Mouse (Mus musculus): Measurements from ENCODE around the gene Mkln1. TPM values are rescaled to one million over a fixed set of nuclear protein-coding genes. Genes with fewer than 3 reads are reported as not detected.

The Mkln1 gene
- total and polyA plus RNA-seq, 2 experiments from 2014 or later = 113 to 217 TPM

DNA sequence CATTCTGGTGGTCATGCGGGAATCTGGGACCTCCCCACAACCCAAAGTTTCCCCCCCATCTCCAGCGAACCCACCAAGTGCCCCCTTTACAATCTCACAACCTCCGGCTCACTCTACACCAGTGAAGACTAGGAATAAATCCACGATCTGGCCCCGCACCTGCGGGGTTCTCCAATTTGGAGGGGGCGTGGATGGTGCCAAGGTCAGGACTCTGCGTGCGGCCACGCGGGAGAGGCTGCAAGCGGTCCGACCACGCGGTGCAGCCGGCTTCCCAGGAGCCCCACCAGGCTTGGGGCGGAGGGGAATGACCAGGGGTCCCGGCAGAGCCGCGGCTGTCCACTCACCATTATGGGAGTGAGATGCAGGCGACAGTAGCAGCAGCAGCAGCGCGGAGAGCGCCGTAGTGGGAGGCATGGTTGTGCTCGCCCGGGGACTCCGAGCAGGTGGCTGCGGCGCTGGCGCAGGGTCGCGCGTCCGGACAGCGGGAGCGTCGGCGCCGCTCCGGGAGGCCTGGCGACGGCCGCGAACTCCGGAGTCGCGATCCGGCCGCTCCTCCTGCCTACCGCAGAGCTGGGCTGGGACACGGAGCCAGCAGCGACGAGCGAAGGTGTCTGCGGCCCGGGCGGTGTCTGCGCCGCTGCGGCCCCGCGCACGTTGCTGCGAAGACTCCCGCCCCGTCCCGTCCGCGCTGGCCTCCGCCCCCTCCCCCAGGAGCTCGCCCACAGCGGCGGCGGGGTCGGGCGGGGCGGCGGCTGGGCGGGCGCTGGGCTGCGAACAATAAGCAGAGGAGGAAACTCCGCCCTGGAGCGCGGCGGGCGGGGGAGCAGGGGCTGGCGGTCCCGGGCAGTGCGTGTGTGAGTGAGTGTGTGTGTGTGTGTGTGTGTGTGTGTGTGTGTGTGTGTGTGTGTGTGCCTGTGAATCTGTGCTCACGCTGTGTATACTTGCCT lies 165.0 kb downstream of the Mkln1 start, which contains the start of gene Podxl:
Gene Podxl (minus strand): TSS at position 747 of the 947 bp plus-strand sequence.
- Histone ChIP-seq H3K9me3 (replicated peaks; ENCODE audit: control insufficient read depth, low read length) (no peaks in the 10 kb centered on the region), H3K4me3 (ENCODE audit: low read depth, low read length) (peak within 1 kb of the TSS; percentile 63), H3K27me3 (ENCODE audit: control insufficient read depth, insufficient read depth, low read length) (peaks cover 8% of the 10 kb centered on the region), H3K4me2 (ENCODE audit: low read depth, low read length) (peak within 1 kb of the TSS; percentile 94), H3K36me3 (replicated peaks; ENCODE audit: control insufficient read depth, insufficient read depth, low read length) (no peaks in the 10 kb centered on the region), H3K27ac (ENCODE audit: low read depth) (peak within 1 kb of the TSS; percentile 66), H3K9ac (replicated peaks; ENCODE audit: low read depth, low read length) (peak within 1 kb of the TSS; percentile 67), H3K4me1 (ENCODE audit: control insufficient read depth, insufficient read depth) (no peaks in the 10 kb centered on the region; the same call in 1 of the 2 replicates)
- ATAC-seq (ENCODE audit: insufficient read depth, low read depth) (peak; percentile 84), DNase-seq (ENCODE audit: low spot score) (peak; percentile 61)
- WGBS = under 1% methylated on average over 71 of the region's 91 CpGs
- 0 out of 2 replicates have a peak, but pooled peaks have one; percentile 50 for TF ChIP-seq EP300 (IDR thresholded peaks at IDR 0.05; ENCODE audit: low read depth)
- TF ChIP-seq CTCF (IDR thresholded peaks at IDR 0.05; ENCODE audit: low read depth) = no peak

- peaks cover 8% of the 10 kb centered on the region for H3K27me3 ChIP-seq (ENCODE audit: control insufficient read depth, insufficient read depth, low read length)
- ATAC-seq (ENCODE audit: insufficient read depth, low read depth) = no peak
- H3K9ac ChIP-seq (replicated peaks; ENCODE audit: low read depth, low read length) = peak overlapping the region; percentile 67; the same call in 1 of the 2 replicates
- H3K4me1 ChIP-seq (ENCODE audit: control insufficient read depth, insufficient read depth) = no peaks in the 10 kb centered on the region; the same call in 1 of the 2 replicates
- H3K36me3 ChIP-seq (replicated peaks; ENCODE audit: control insufficient read depth, insufficient read depth, low read length) = no peaks in the 10 kb centered on the region
- 1% methylated on average over 18 of the region's 18 CpGs for WGBS
- TF ChIP-seq EP300 (IDR thresholded peaks at IDR 0.05; ENCODE audit: low read depth) (no peak), CTCF (IDR thresholded peaks at IDR 0.05; ENCODE audit: low read depth) (no peak)
- no peak for DNase-seq (ENCODE audit: low spot score)
- peak overlapping the region; percentile 63 for H3K4me3 ChIP-seq (ENCODE audit: low read depth, low read length)
- H3K4me2 ChIP-seq (ENCODE audit: low read depth, low read length) = peak overlapping the region; percentile 94
- H3K9me3 ChIP-seq (replicated peaks; ENCODE audit: control insufficient read depth, low read length) = no peaks in the 10 kb centered on the region
- peak overlapping the region; percentile 41; the same call in 1 of the 2 replicates for H3K27ac ChIP-seq (ENCODE audit: low read depth)
Observed at GRCm38 (mm10) chr6:31564182-31564531, 165.6 kb downstream of the Mkln1 start.

- H3K4me1 ChIP-seq (ENCODE audit: control insufficient read depth, insufficient read depth) = no peaks in the 10 kb centered on the region; the same call in 1 of the 2 replicates
- H3K4me3 ChIP-seq (ENCODE audit: low read depth, low read length) = peak overlapping the region; percentile 63; the same call in 1 of the 2 replicates
- H3K27ac ChIP-seq (ENCODE audit: low read depth) = no peak overlapping the region
- peaks cover 8% of the 10 kb centered on the region for H3K27me3 ChIP-seq (ENCODE audit: control insufficient read depth, insufficient read depth, low read length)
- TF ChIP-seq CTCF (IDR thresholded peaks at IDR 0.05; ENCODE audit: low read depth) = no peak
- no peak for TF ChIP-seq EP300 (IDR thresholded peaks at IDR 0.05; ENCODE audit: low read depth)
- WGBS = 14% methylated on average over 17 of the region's 17 CpGs
- no peak overlapping the region for H3K9ac ChIP-seq (replicated peaks; ENCODE audit: low read depth, low read length)
- H3K36me3 ChIP-seq (replicated peaks; ENCODE audit: control insufficient read depth, insufficient read depth, low read length) = no peaks in the 10 kb centered on the region
- DNase-seq (ENCODE audit: low spot score) = no peak
- H3K9me3 ChIP-seq (replicated peaks; ENCODE audit: control insufficient read depth, low read length) = no peaks in the 10 kb centered on the region
- H3K4me2 ChIP-seq (ENCODE audit: low read depth, low read length) = peak overlapping the region; percentile 94
- no peak for ATAC-seq (ENCODE audit: insufficient read depth, low read depth)
Observed at GRCm38 (mm10) chr6:31564901-31565391, 166.4 kb downstream of the Mkln1 start.

Other genes starting within 250 kb of the Mkln1 start
- gene Podxl, start 165.2 kb downstream of the Mkln1 start, total RNA-seq (2014; rRNA removed; ENCODE audit: low replicate concordance) = 44.0 and 83.1 TPM in 2 replicates
- gene Podxl, start 165.2 kb downstream of the Mkln1 start, polyA plus RNA-seq (2015; fragmentation: Nextera tagmentation; extraction: Ambion mirVana) = 14.9 and 17.6 TPM in 2 replicates

All from heart, postnatal 0 days (tissue).